Mouse (Mus musculus) forebrain, embryonic 11.5 days (tissue): ENCODE data around the gene Frk. TPM values are rescaled to one million over a fixed set of nuclear protein-coding genes. Genes with fewer than 3 reads are reported as not detected.
"Not testable (repeated sequence)": the region's sequence is repeated elsewhere in the genome, so short reads cannot be mapped to it uniquely, and the experiment has no call there.

Experiments
- ATAC-seq: fragments of 200-750 bp; cut with Nextera tagmentation; replicated peaks from 2 replicates; pipeline ENCODE4 v1.8.0; 2017; ENCODE audit warnings: moderate TSS enrichment; ENCODE audit not compliant: low FRiP score
- DNase-seq: peaks from one replicate; pipeline ENCODE4 v3.0.0-alpha.2; 2017; ENCODE audit warnings: low spot score
- H3K27ac ChIP-seq: fragments of 300-500 bp; sonication (generic); 2 replicates; pipeline ENCODE4 v1.5.1; 2014; ENCODE audit warnings: low read depth, low read length
- H3K27me3 ChIP-seq: fragments of 300-500 bp; sonication (generic); 2 replicates; pipeline ENCODE4 v1.6.1; 2014; ENCODE audit warnings: mild to moderate bottlenecking, low read length, mixed read lengths; ENCODE audit not compliant: control insufficient read depth, insufficient read depth
- H3K36me3 ChIP-seq: fragments of 300-500 bp; sonication (generic); 2 replicates; pipeline ENCODE4 v1.6.1; 2014; ENCODE audit warnings: mild to moderate bottlenecking, low read length, moderate library complexity, mixed read lengths; ENCODE audit not compliant: control insufficient read depth, insufficient read depth
- H3K4me1 ChIP-seq: fragments of 300-500 bp; sonication (generic); replicated peaks from 2 replicates; pipeline ENCODE4 v1.6.1; 2014; ENCODE audit warnings: low read length, mixed read lengths; ENCODE audit not compliant: control insufficient read depth, insufficient read depth
- H3K4me2 ChIP-seq: fragments of 300-500 bp; sonication (generic); 2 replicates; pipeline ENCODE4 v1.6.1; 2014; ENCODE audit warnings: low read depth, mild to moderate bottlenecking, low read length, moderate library complexity, mixed read lengths; ENCODE audit not compliant: severe bottlenecking
- H3K4me3 ChIP-seq: fragments of 300-500 bp; sonication (generic); 2 replicates; pipeline ENCODE4 v1.5.1; 2014; ENCODE audit warnings: low read depth, low read length
- H3K9ac ChIP-seq: fragments of 300-500 bp; sonication (generic); 2 replicates; pipeline ENCODE4 v1.6.1; 2014; ENCODE audit warnings: low read length
- H3K9me3 ChIP-seq: fragments of 300-500 bp; sonication (generic); 2 replicates; pipeline ENCODE4 v1.6.1; 2016; ENCODE audit warnings: low read length, mixed read lengths; ENCODE audit not compliant: control insufficient read depth
- WGBS: fragments of 180-500 bp; shearing (Covaris S2); extraction: QIAGEN DNeasy Blood & Tissue Kit; methylation state at CpG from one replicate; pipeline ENCODE4 v1.1.7; 2014; 5-methylcytosine and 5-hydroxymethylcytosine counted together
- polyA plus RNA-seq: library from polyadenylated mRNA; unstranded; fragments of >200 nt; fragmentation: Nextera tagmentation; extraction: Ambion mirVana; gene quantifications from 2 replicates; pipeline ENCODE4 v1.2.1, GENCODE M21; 2014

Frk gene
- polyA plus RNA-seq, 1 experiment from 2014 or later, result 3.6 TPM

GRCm38 (mm10) chr10:34541717-34542490 lies 58.7 kb downstream of the Frk start:
- 89% methylated on average over 3 of the region's 3 CpGs for WGBS
- Histone ChIP-seq H3K27ac (no peak overlapping the region), H3K9me3 (no peaks in the 10 kb centered on the region)

DNA sequence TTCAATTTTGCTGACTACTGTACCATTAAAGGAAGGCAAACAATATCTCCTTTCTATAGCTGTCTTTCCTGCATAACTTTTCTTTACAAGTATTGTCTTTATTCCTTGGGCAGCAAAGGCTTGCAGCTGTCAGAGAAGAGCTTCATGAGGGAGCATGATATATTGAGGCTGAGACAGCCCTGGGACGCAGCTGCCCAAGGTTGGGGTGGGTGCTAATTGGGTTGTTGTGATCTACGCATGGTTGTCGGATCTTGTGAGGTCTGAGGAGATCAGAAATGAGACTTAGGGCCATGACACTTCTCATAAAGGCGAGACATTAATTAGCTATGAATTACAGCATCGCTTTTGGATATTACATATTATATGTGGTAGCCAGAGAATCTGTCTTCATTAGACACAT lies 67.4 kb downstream of the Frk start:
- Histone ChIP-seq H3K36me3 (no peaks in the 10 kb centered on the region), H3K27ac (no peak overlapping the region), H3K9me3 (no peaks in the 10 kb centered on the region), H3K27me3 (no peaks in the 10 kb centered on the region), H3K4me1 (no peaks in the 10 kb centered on the region), H3K9ac (no peak overlapping the region), H3K4me3 (no peak overlapping the region), H3K4me2 (no peak overlapping the region)
- WGBS, result 79% methylated on average over 5 of the region's 5 CpGs
- ATAC-seq, result no peak
- DNase-seq, result no peak

More at GRCm38 (mm10) chr10:34541717-34542490, 58.7 kb downstream of the Frk start:
- H3K4me1 ChIP-seq, result no peaks in the 10 kb centered on the region
- ATAC-seq (no peak), DNase-seq (no peak)
- H3K9ac ChIP-seq, result no peak overlapping the region
- no peaks in the 10 kb centered on the region for H3K36me3 ChIP-seq
- H3K27me3 ChIP-seq, result no peaks in the 10 kb centered on the region
- H3K4me3 ChIP-seq, result no peak overlapping the region
- no peak overlapping the region for H3K4me2 ChIP-seq

GRCm38 (mm10) chr10:34551636-34552035 lies 68.4 kb downstream of the Frk start:
- WGBS, result 82% methylated on average over 5 of the region's 5 CpGs
- no peaks in the 10 kb centered on the region for H3K36me3 ChIP-seq
- no peaks in the 10 kb centered on the region for H3K9me3 ChIP-seq
- ATAC-seq (no peak), DNase-seq (no peak)
- no peaks in the 10 kb centered on the region for H3K4me1 ChIP-seq
- no peaks in the 10 kb centered on the region for H3K27me3 ChIP-seq
- H3K27ac ChIP-seq, result no peak overlapping the region
- no peak overlapping the region for H3K4me2 ChIP-seq
- H3K4me3 ChIP-seq, result no peak overlapping the region
- no peak overlapping the region for H3K9ac ChIP-seq

DNA sequence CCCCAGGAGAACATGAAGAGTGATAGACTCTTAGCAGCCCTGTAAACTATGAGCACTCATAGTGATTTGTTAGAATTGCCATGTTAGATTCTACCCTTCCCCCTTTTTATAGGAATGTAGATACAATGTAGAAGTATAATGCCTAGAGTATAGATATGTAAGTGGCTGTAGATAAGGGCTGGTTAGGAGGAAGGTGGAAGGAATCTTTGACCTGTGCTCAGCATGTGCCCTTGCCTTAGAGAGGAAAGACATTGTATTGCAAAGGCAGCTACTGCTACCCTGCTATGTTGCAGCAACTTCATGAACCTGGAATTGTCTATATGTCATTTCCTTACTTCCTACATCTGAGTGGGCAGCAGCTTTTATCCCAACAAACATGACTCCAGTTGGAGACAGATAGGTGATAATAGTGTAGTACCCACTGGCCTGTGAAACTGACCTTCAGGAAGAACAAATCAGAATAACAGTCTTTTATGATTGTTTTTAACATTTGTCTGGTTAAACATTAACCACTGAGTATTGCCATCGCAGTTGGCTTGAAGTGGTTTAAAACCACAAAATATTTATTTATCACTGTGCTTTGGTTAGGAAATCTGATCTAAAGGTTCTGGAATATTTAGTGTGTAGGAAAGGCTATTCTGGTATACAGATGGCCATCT lies 80.4 kb downstream of the Frk start:
- Histone ChIP-seq H3K36me3 (no peaks in the 10 kb centered on the region), H3K27ac (no peak overlapping the region), H3K4me2 (no peak overlapping the region), H3K4me3 (no peak overlapping the region), H3K9ac (no peak overlapping the region), H3K9me3 (no peaks in the 10 kb centered on the region), H3K4me1 (no peaks in the 10 kb centered on the region), H3K27me3 (no peaks in the 10 kb centered on the region)
- WGBS, result 96% methylated on average over 1 of the region's 1 CpGs
- no peak for DNase-seq
- ATAC-seq, result no peak

DNA sequence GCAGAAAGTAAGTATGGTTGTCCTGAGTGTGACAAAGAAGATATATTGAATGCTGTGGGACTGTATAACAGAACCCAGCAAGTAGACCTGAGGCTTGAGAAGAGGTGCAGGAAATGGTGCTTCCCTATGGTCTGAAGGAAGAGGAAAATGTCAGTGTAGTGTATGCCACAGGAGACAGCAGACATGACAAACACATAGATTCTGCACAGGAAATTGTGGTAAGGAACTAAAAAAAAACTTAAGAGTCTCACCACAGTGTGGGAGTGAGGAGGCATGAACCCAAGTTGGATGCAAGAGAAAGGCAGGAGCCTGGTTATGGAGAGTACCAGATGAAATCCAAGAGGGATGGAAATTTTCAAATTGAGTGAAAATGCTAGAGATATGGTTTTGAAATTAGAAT lies 132.3 kb downstream of the Frk start:
- Histone ChIP-seq H3K36me3 (no peaks in the 10 kb centered on the region), H3K27ac (no peak overlapping the region), H3K9ac (no peak overlapping the region), H3K27me3 (no peaks in the 10 kb centered on the region), H3K4me2 (no peak overlapping the region), H3K9me3 (no peaks in the 10 kb centered on the region), H3K4me1 (no peaks in the 10 kb centered on the region), H3K4me3 (no peak overlapping the region)
- ATAC-seq, result no peak
- no peak for DNase-seq

- H3K36me3 ChIP-seq, result no peaks in the 10 kb centered on the region
- no peaks in the 10 kb centered on the region for H3K9me3 ChIP-seq
- DNase-seq (no peak), ATAC-seq (no peak)
- H3K27me3 ChIP-seq, result no peaks in the 10 kb centered on the region
- no peaks in the 10 kb centered on the region for H3K4me1 ChIP-seq
- no peak overlapping the region for H3K9ac ChIP-seq
- WGBS, result 81% methylated on average over 2 of the region's 2 CpGs
- H3K4me3 ChIP-seq, result no peak overlapping the region
- H3K4me2 ChIP-seq, result no peak overlapping the region
- H3K27ac ChIP-seq, result no peak overlapping the region
These were observed 134.0 kb downstream of the Frk start for GRCm38 (mm10) chr10:34617216-34617615.

GRCm38 (mm10) chr10:34618490-34618889 lies 135.3 kb downstream of the Frk start:
- DNase-seq (no peak), ATAC-seq (no peak)
- H3K9me3 ChIP-seq, result no peaks in the 10 kb centered on the region
- WGBS, result 70% methylated on average over 3 of the region's 3 CpGs
- H3K27ac ChIP-seq, result no peak overlapping the region
- H3K4me1 ChIP-seq, result no peaks in the 10 kb centered on the region
- H3K36me3 ChIP-seq, result no peaks in the 10 kb centered on the region
- H3K4me2 ChIP-seq, result no peak overlapping the region
- no peaks in the 10 kb centered on the region for H3K27me3 ChIP-seq
- no peak overlapping the region for H3K9ac ChIP-seq
- H3K4me3 ChIP-seq, result no peak overlapping the region

- not testable (repeated sequence) for H3K27me3 ChIP-seq, DNase-seq, ATAC-seq, H3K27ac ChIP-seq, H3K4me3 ChIP-seq, H3K4me2 ChIP-seq, H3K9me3 ChIP-seq, H3K36me3 ChIP-seq, H3K9ac ChIP-seq, H3K4me1 ChIP-seq
- WGBS, result 85% methylated on average over 8 of the region's 8 CpGs
These were observed 137.3 kb downstream of the Frk start for GRCm38 (mm10) chr10:34620540-34620939.

GRCm38 (mm10) chr10:34638245-34638644 lies 155.0 kb downstream of the Frk start:
- Histone ChIP-seq H3K36me3 (no peaks in the 10 kb centered on the region), H3K4me1 (no peaks in the 10 kb centered on the region), H3K27me3 (no peaks in the 10 kb centered on the region), H3K9ac (no peak overlapping the region), H3K4me3 (no peak overlapping the region), H3K4me2 (no peak overlapping the region), H3K27ac (no peak overlapping the region), H3K9me3 (no peaks in the 10 kb centered on the region)
- DNase-seq (no peak), ATAC-seq (no peak)
- WGBS, result 69% methylated on average over 1 of the region's 1 CpGs
